Mouse (Mus musculus): ENCODE measurements around the gene Csf3. TPM values are rescaled to one million over a fixed set of nuclear protein-coding genes. Genes with fewer than 3 reads are reported as not detected.
A peak's percentile ranks its signal among the peaks of the same experiment; 100 is the strongest.

Csf3 gene
- polyA plus RNA-seq, 1 experiment from 2014 or later = 0.08 TPM

DNA sequence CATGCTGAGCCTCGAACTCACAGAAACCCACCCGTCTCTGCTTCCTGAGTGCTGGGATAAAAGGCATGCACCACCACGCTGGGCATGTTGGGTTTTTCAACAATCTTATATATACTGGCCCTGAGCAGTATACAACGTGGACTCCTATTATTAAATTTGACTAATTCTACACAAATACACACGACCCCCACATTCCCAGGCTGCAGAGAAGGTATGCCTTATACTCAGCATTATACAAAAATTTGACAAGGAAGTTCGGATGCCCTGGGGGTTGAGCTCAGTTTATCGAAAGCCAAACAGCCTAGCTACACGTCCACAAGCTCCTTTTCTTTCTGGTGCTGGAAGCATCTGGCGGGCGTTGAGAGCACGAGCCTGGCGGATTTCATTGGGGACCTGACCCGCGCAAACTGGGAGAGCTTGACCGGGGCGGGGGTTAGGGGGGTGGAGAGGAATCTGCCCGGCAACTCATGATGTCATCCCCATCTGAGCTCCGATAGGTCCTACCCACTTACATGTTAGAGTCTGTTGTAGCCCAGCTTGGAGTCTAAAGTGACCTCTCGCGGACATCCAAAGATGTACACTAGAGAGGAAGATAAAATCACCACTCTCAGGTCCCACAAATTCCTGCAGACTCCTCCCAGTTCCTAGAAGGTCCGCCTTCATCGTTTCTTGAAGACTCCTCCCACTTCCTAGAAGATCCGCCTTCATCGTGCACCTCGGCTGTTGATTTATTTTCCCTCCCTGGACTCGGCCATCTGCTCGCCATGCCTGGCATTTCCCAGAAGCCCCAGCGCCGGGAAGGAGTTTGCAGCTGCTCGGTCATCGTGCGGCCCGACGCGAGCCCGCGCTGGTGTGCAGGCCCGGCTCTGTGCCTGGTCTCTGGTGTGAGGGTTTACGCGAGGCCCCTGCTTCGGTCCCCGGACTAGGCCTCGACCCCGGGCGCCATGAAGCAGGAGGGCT lies 19.0 kb upstream of the Csf3 start, which contains the start of gene Psmd3:
Gene Psmd3, plus strand, starts transcription at position 769 of the 960 bp plus-strand sequence.
- peak; percentile 67 for TF ChIP-seq CTCF (IDR thresholded peaks at IDR 0.05; ENCODE audit: low read depth)
- H3K27me3 ChIP-seq (replicated peaks; ENCODE audit: control insufficient read depth, insufficient read depth, low read length) = no peaks in the 10 kb centered on the region
- peak within 1 kb of the TSS; percentile 95 for H3K4me3 ChIP-seq (ENCODE audit: low read depth, low read length)
- no peaks in the 10 kb centered on the region for H3K9me3 ChIP-seq (ENCODE audit: control insufficient read depth)
- H3K9ac ChIP-seq (ENCODE audit: low read depth, low read length) = peak within 1 kb of the TSS; percentile 99
- H3K4me1 ChIP-seq (replicated peaks; ENCODE audit: control insufficient read depth, insufficient read depth, low read length) = no peaks in the 10 kb centered on the region
- WGBS = 3% methylated on average over 45 of the region's 45 CpGs
- peaks cover 20% of the 10 kb centered on the region for H3K36me3 ChIP-seq (ENCODE audit: control insufficient read depth, insufficient read depth)
- peak within 1 kb of the TSS; percentile 86 for H3K4me2 ChIP-seq (replicated peaks; ENCODE audit: low read depth)
- peak within 1 kb of the TSS; percentile 82 for H3K27ac ChIP-seq (ENCODE audit: low read depth, low read length)
- peak; percentile 92 for ATAC-seq

DNA sequence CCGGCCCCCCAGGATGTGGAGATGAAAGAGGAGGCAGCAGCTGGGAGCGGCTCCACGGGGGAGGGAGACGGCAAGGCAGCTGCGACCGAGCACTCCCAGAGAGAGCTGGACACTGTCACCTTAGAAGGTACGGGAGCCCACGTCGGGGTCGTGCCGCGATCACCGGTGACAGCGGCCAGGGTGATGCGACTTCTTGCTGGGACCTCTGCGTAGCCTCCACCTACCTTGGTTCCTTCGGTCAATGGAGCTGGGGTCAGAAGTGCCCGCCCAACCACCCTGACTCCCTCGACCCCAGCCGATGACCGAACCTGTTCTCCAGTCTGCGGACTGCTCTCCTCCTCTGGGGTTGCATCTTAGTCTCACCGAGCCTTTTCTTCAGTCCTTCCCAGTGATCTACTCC lies 18.3 kb upstream of the Csf3 start:
- H3K36me3 ChIP-seq (ENCODE audit: control insufficient read depth, insufficient read depth) = peaks cover 26% of the 10 kb centered on the region
- no peaks in the 10 kb centered on the region for H3K4me1 ChIP-seq (replicated peaks; ENCODE audit: control insufficient read depth, insufficient read depth, low read length)
- under 1% methylated on average over 23 of the region's 23 CpGs for WGBS
- H3K27ac ChIP-seq (ENCODE audit: low read depth, low read length) = peak overlapping the region; percentile 82
- ATAC-seq = 0 out of 2 replicates have a peak, but pooled peaks have one; percentile 3
- peak overlapping the region; percentile 86 for H3K4me2 ChIP-seq (replicated peaks; ENCODE audit: low read depth)
- H3K27me3 ChIP-seq (replicated peaks; ENCODE audit: control insufficient read depth, insufficient read depth, low read length) = no peaks in the 10 kb centered on the region
- H3K4me3 ChIP-seq (ENCODE audit: low read depth, low read length) = peak overlapping the region; percentile 95
- TF ChIP-seq CTCF (IDR thresholded peaks at IDR 0.05; ENCODE audit: low read depth) = no peak
- H3K9me3 ChIP-seq (ENCODE audit: control insufficient read depth) = no peaks in the 10 kb centered on the region
- peak overlapping the region; percentile 99 for H3K9ac ChIP-seq (ENCODE audit: low read depth, low read length)

DNA sequence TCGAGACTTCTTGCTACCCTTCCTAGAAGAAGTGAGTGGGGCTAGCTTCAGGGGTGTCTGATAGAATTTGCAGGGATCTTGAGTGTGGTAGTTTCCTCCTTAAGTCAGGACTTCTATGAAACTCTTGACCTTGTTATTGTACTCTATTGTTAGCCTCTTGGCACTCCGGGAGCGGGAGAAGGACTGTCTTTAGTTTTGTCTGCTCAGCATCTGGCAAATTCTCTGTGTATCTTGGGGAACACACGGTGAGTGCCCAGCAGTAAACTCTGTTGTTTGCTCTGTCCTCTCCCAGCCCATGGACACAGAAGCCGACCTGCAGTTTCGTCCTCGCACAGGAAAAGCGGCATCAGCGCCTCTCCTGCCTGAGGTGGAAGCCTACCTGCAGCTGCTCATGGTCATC lies 15.4 kb upstream of the Csf3 start:
- Histone ChIP-seq H3K4me1 (replicated peaks; ENCODE audit: control insufficient read depth, insufficient read depth, low read length) (no peaks in the 10 kb centered on the region), H3K9me3 (ENCODE audit: control insufficient read depth) (no peaks in the 10 kb centered on the region), H3K36me3 (ENCODE audit: control insufficient read depth, insufficient read depth) (peaks cover 50% of the 10 kb centered on the region), H3K27me3 (replicated peaks; ENCODE audit: control insufficient read depth, insufficient read depth, low read length) (no peaks in the 10 kb centered on the region), H3K4me3 (ENCODE audit: low read depth, low read length) (no peak overlapping the region), H3K4me2 (replicated peaks; ENCODE audit: low read depth) (no peak overlapping the region), H3K9ac (ENCODE audit: low read depth, low read length) (no peak overlapping the region), H3K27ac (ENCODE audit: low read depth, low read length) (no peak overlapping the region; the same call in 1 of the 2 replicates)
- 89% methylated on average over 9 of the region's 9 CpGs for WGBS
- no peak for ATAC-seq
- no peak for TF ChIP-seq CTCF (IDR thresholded peaks at IDR 0.05; ENCODE audit: low read depth)

DNA sequence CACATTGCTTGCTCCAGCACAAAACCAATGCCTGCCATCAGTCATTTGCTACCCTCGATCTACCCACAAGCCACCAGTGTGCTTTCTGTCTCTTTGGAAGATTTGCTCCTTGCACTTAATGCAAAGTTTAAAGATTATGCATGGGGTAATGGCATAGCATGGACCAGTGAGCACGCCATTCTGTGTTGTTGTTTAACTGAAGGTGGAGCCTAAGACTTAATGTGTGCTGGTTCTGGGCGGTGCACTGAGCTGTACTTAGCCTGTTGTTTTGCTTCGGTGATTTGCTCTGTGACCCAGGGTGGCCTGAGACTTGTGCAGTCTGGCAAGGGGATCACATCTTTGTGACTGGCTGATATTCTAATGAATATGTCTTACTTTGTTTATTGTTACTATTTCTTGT lies 14.1 kb upstream of the Csf3 start:
- Histone ChIP-seq H3K9me3 (ENCODE audit: control insufficient read depth) (no peaks in the 10 kb centered on the region), H3K36me3 (ENCODE audit: control insufficient read depth, insufficient read depth) (peaks cover 63% of the 10 kb centered on the region), H3K9ac (ENCODE audit: low read depth, low read length) (no peak overlapping the region), H3K4me1 (replicated peaks; ENCODE audit: control insufficient read depth, insufficient read depth, low read length) (no peaks in the 10 kb centered on the region), H3K27ac (ENCODE audit: low read depth, low read length) (no peak overlapping the region), H3K27me3 (replicated peaks; ENCODE audit: control insufficient read depth, insufficient read depth, low read length) (no peaks in the 10 kb centered on the region), H3K4me3 (ENCODE audit: low read depth, low read length) (no peak overlapping the region), H3K4me2 (replicated peaks; ENCODE audit: low read depth) (no peak overlapping the region)
- WGBS = 71% methylated on average over 4 of the region's 4 CpGs
- TF ChIP-seq CTCF (IDR thresholded peaks at IDR 0.05; ENCODE audit: low read depth) = no peak
- ATAC-seq = no peak

DNA sequence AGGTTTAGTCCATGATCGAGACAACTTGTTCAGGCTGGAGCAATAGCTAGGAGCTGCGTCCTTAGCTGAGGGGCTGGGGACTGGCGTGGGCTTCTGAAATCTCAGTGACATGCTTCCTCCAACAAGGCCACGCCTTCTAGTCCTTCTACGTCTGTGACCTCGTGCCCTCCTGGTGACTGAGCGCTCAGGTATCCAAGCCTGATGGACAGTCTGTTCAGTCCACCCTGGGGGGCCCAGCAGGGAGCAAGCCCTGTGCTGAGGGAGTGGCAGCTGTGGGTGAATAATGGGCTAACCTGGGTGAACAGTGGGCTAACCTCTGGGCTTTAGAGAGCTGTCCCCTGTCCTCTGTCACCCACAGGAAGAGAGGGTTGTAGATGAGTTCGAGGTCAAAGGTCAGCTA lies 13.1 kb upstream of the Csf3 start:
- no peak overlapping the region for H3K9ac ChIP-seq (ENCODE audit: low read depth, low read length)
- ATAC-seq = 0 out of 2 replicates have a peak, but pooled peaks have one; percentile 19
- peaks cover 73% of the 10 kb centered on the region for H3K36me3 ChIP-seq (ENCODE audit: control insufficient read depth, insufficient read depth)
- no peak overlapping the region for H3K4me3 ChIP-seq (ENCODE audit: low read depth, low read length)
- no peak overlapping the region for H3K27ac ChIP-seq (ENCODE audit: low read depth, low read length)
- WGBS = 70% methylated on average over 8 of the region's 8 CpGs
- H3K4me2 ChIP-seq (replicated peaks; ENCODE audit: low read depth) = no peak overlapping the region
- no peak for TF ChIP-seq CTCF (IDR thresholded peaks at IDR 0.05; ENCODE audit: low read depth)
- H3K9me3 ChIP-seq (ENCODE audit: control insufficient read depth) = no peaks in the 10 kb centered on the region
- H3K27me3 ChIP-seq (replicated peaks; ENCODE audit: control insufficient read depth, insufficient read depth, low read length) = no peaks in the 10 kb centered on the region
- H3K4me1 ChIP-seq (replicated peaks; ENCODE audit: control insufficient read depth, insufficient read depth, low read length) = no peaks in the 10 kb centered on the region

DNA sequence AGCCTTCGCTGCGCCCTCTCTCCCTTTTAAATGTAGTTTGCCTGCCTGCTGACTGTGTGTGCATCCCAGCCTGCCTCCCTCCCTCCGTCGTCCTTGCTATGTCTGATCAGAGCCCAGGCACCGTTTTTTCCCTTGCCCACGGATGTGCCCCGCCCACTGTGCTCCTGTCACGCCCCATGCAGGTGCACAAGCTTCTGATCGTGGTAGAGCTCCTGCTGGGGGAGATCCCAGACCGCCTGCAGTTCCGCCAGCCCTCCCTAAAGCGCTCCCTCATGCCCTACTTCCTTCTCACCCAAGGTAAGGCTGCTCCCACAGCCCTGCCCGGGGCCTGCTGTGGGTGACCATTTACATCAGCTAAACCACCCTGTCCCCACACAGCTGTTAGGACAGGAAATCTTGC lies 7.9 kb upstream of the Csf3 start:
- H3K27me3 ChIP-seq (replicated peaks; ENCODE audit: control insufficient read depth, insufficient read depth, low read length) = no peaks in the 10 kb centered on the region
- H3K4me2 ChIP-seq (replicated peaks; ENCODE audit: low read depth) = no peak overlapping the region
- H3K4me3 ChIP-seq (ENCODE audit: low read depth, low read length) = no peak overlapping the region
- peak; percentile 32; the same call in 1 of the 2 replicates for ATAC-seq
- no peak overlapping the region for H3K9ac ChIP-seq (ENCODE audit: low read depth, low read length)
- no peak overlapping the region for H3K27ac ChIP-seq (ENCODE audit: low read depth, low read length)
- H3K36me3 ChIP-seq (ENCODE audit: control insufficient read depth, insufficient read depth) = peaks cover 75% of the 10 kb centered on the region
- no peaks in the 10 kb centered on the region for H3K4me1 ChIP-seq (replicated peaks; ENCODE audit: control insufficient read depth, insufficient read depth, low read length)
- TF ChIP-seq CTCF (IDR thresholded peaks at IDR 0.05; ENCODE audit: low read depth) = no peak
- 63% methylated on average over 13 of the region's 13 CpGs for WGBS
- H3K9me3 ChIP-seq (ENCODE audit: control insufficient read depth) = no peaks in the 10 kb centered on the region

Data from intestine, postnatal 0 days (tissue).